Mouse (Mus musculus) heart, embryonic 16.5 days (tissue): ENCODE measurements around the gene Prkd2. TPM values are rescaled to one million over a fixed set of nuclear protein-coding genes. Genes with fewer than 3 reads are reported as not detected.

Source experiments
- ATAC-seq: fragments of 200-750 bp; cut with Nextera tagmentation; replicated peaks from 2 replicates; pipeline ENCODE4 v1.8.0; 2017; ENCODE audit warnings: moderate number of reproducible peaks; ENCODE audit not compliant: insufficient read depth, low FRiP score; ENCODE audit errors: extremely low read depth
- H3K27ac ChIP-seq: fragments of 300-500 bp; sonication (generic); 2 replicates; pipeline ENCODE4 v1.5.1; 2014; ENCODE audit warnings: mild to moderate bottlenecking, low read length, control low read depth, moderate library complexity
- H3K27me3 ChIP-seq: fragments of 300-500 bp; sonication (generic); 2 replicates; pipeline ENCODE4 v1.6.1; 2014; ENCODE audit warnings: low read length, mixed read lengths; ENCODE audit not compliant: control insufficient read depth, insufficient read depth
- H3K36me3 ChIP-seq: fragments of 300-500 bp; sonication (generic); 2 replicates; pipeline ENCODE4 v1.6.1; 2014; ENCODE audit not compliant: control insufficient read depth, insufficient read depth
- H3K4me1 ChIP-seq: fragments of 300-500 bp; sonication (generic); 2 replicates; pipeline ENCODE4 v1.6.1; 2014; ENCODE audit warnings: low read length, mixed read lengths; ENCODE audit not compliant: control insufficient read depth, insufficient read depth
- H3K4me2 ChIP-seq: fragments of 300-500 bp; sonication (generic); 2 replicates; pipeline ENCODE4 v1.6.1; 2014; ENCODE audit warnings: low read depth, mild to moderate bottlenecking, control low read depth, low read length
- H3K4me3 ChIP-seq: fragments of 300-500 bp; sonication (generic); 2 replicates; pipeline ENCODE4 v1.5.1; 2014; ENCODE audit warnings: mild to moderate bottlenecking, control low read depth, low read length
- H3K9ac ChIP-seq: fragments of 300-500 bp; sonication (generic); 2 replicates; pipeline ENCODE4 v1.6.1; 2014; ENCODE audit warnings: low read length, control low read depth
- H3K9me3 ChIP-seq: fragments of 300-500 bp; sonication (generic); replicated peaks from 2 replicates; pipeline ENCODE4 v1.6.1; 2016; ENCODE audit warnings: low read length; ENCODE audit not compliant: control insufficient read depth
- WGBS: fragments of 180-500 bp; shearing (Covaris S2); extraction: QIAGEN DNeasy Blood & Tissue Kit; methylation state at CpG from one replicate; pipeline ENCODE4 v1.1.7; 2014; 5-methylcytosine and 5-hydroxymethylcytosine counted together
- polyA plus RNA-seq: library from polyadenylated mRNA; unstranded; fragments of >200 nt; fragmentation: Nextera tagmentation; extraction: Ambion mirVana; gene quantifications from 2 replicates; pipeline ENCODE4 v1.2.1, GENCODE M21; 2015

Prkd2 gene
- polyA plus RNA-seq, 1 experiment from 2014 or later = 15.4 TPM

GRCm38 (mm10) chr7:16913806-16914452 lies 71.2 kb downstream of the Prkd2 start:
- ATAC-seq = peak; percentile 38
- Histone ChIP-seq H3K9ac (no peak overlapping the region), H3K4me1 (peaks cover 19% of the 10 kb centered on the region), H3K27ac (no peak overlapping the region), H3K27me3 (peaks cover 7% of the 10 kb centered on the region; the same call in 1 of the 2 replicates), H3K36me3 (peaks cover 44% of the 10 kb centered on the region), H3K4me3 (no peak overlapping the region), H3K4me2 (no peak overlapping the region), H3K9me3 (no peaks in the 10 kb centered on the region)
- 34% methylated on average over 10 of the region's 10 CpGs for WGBS

GRCm38 (mm10) chr7:16914453-16915343 lies 72.0 kb downstream of the Prkd2 start:
- Histone ChIP-seq H3K27me3 (peaks cover 7% of the 10 kb centered on the region; the same call in 1 of the 2 replicates), H3K4me2 (no peak overlapping the region), H3K9me3 (no peaks in the 10 kb centered on the region), H3K4me3 (no peak overlapping the region), H3K9ac (no peak overlapping the region), H3K27ac (no peak overlapping the region), H3K36me3 (peaks cover 44% of the 10 kb centered on the region), H3K4me1 (peaks cover 19% of the 10 kb centered on the region)
- 85% methylated on average over 18 of the region's 18 CpGs for WGBS
- no peak for ATAC-seq

GRCm38 (mm10) chr7:16915461-16916340 lies 73.0 kb downstream of the Prkd2 start:
- ATAC-seq = no peak
- Histone ChIP-seq H3K4me1 (peaks cover 21% of the 10 kb centered on the region), H3K9me3 (no peaks in the 10 kb centered on the region), H3K4me2 (no peak overlapping the region), H3K9ac (no peak overlapping the region), H3K27ac (no peak overlapping the region), H3K36me3 (peaks cover 44% of the 10 kb centered on the region), H3K4me3 (no peak overlapping the region), H3K27me3 (0 out of 2 replicates have a peak, but pooled peaks cover 2% of the 10 kb centered on the region)
- WGBS = 83% methylated on average over 32 of the region's 32 CpGs

DNA sequence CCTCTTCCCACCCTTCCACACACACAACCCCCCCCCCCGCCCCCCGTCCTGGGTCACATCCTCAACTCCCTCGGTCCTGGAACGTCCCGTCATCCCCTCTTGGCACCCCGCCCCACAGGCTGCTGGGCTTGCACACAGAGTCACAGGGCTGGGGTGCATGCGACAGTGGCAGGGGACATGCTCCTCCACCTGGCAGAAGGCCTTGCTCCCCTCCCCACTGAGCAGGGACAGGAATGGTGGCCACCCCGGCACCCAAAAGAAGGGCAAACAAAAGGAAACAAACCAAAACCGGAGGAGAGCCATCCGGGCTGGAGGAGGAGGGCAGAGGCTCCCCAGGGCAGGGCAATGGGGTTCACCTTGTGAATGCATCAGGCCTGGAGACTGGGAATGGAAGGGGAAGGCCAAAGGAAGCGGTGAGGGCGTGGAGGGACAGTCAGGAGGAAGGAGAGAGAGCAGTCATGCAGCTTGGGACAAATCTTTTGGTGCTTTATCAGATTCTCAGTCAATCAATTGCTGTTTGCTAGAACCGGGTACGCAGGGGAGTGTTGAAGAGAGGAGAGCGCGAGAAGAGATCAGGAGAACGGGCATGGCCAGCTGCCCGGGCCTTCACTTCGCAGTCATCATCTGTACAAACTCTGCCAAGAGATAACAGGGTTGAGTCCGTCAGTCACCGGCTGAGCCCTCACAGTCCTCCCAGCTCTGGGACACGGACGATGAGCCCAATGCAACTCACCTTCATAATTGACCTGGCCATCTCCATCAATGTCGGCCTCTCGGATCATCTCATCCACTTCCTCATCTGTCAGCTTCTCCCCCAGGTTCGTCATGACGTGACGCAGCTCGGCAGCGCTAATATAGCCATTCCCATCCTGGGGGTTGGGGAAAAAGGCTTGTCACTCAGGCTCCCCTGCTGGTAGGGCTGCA lies 73.9 kb downstream of the Prkd2 start:
- no peak for ATAC-seq
- no peak overlapping the region for H3K4me3 ChIP-seq
- peaks cover 30% of the 10 kb centered on the region for H3K4me1 ChIP-seq
- H3K4me2 ChIP-seq = no peak overlapping the region
- no peak overlapping the region for H3K27ac ChIP-seq
- H3K27me3 ChIP-seq = 0 out of 2 replicates have a peak, but pooled peaks cover 2% of the 10 kb centered on the region
- 57% methylated on average over 29 of the region's 30 CpGs for whole genome bisulfite sequencing
- peaks cover 44% of the 10 kb centered on the region for H3K36me3 ChIP-seq
- no peaks in the 10 kb centered on the region for H3K9me3 ChIP-seq
- no peak overlapping the region for H3K9ac ChIP-seq

- no peak overlapping the region for H3K27ac ChIP-seq
- H3K9ac ChIP-seq = no peak overlapping the region
- no peak overlapping the region for H3K4me2 ChIP-seq
- no peak overlapping the region for H3K4me3 ChIP-seq
- no peaks in the 10 kb centered on the region for H3K9me3 ChIP-seq
- 0 out of 2 replicates have a peak, but pooled peaks cover 2% of the 10 kb centered on the region for H3K27me3 ChIP-seq
- ATAC-seq = no peak
- H3K4me1 ChIP-seq = peaks cover 39% of the 10 kb centered on the region
- 80% methylated on average over 11 of the region's 11 CpGs for WGBS
- peaks cover 44% of the 10 kb centered on the region for H3K36me3 ChIP-seq
Measured at GRCm38 (mm10) chr7:16917447-16917846, 74.7 kb downstream of the Prkd2 start.

DNA sequence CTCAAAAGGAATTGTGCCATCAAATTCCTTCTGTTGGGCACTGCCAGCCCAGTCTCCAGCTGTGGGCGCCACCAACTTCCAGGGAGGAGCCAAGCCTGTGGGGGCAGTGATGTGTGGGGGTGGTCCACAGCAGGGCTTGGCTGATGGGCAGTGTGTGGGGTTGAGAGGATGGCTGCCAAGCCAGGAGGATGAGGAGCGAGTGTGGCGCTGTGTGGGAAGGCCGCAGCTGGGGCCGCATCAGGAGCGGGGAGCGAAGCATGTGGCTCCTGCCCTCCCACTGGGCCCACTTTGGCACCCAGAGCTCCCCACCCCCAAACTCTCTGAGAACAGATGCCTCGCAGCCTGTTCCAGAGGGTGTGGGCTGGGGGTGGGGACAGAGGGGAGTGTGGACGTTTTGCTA lies 75.3 kb downstream of the Prkd2 start:
- no peak overlapping the region for H3K4me2 ChIP-seq
- H3K9ac ChIP-seq = no peak overlapping the region
- no peak overlapping the region for H3K27ac ChIP-seq
- H3K4me1 ChIP-seq = peaks cover 44% of the 10 kb centered on the region
- no peaks in the 10 kb centered on the region for H3K27me3 ChIP-seq
- 75% methylated on average over 9 of the region's 9 CpGs for WGBS
- no peak overlapping the region for H3K4me3 ChIP-seq
- H3K9me3 ChIP-seq = no peaks in the 10 kb centered on the region
- H3K36me3 ChIP-seq = peaks cover 44% of the 10 kb centered on the region
- ATAC-seq = no peak

- peaks cover 44% of the 10 kb centered on the region for H3K36me3 ChIP-seq
- no peak for ATAC-seq
- no peaks in the 10 kb centered on the region for H3K9me3 ChIP-seq
- H3K9ac ChIP-seq = no peak overlapping the region
- peaks cover 45% of the 10 kb centered on the region for H3K4me1 ChIP-seq
- 79% methylated on average over 3 of the region's 3 CpGs for WGBS
- no peak overlapping the region for H3K27ac ChIP-seq
- no peak overlapping the region for H3K4me2 ChIP-seq
- H3K27me3 ChIP-seq = no peaks in the 10 kb centered on the region
- no peak overlapping the region for H3K4me3 ChIP-seq
Measured at GRCm38 (mm10) chr7:16918670-16919069, 76.0 kb downstream of the Prkd2 start.
